ENCODE assay signal across 9 mouse cellular contexts in the genomic region with DNA sequence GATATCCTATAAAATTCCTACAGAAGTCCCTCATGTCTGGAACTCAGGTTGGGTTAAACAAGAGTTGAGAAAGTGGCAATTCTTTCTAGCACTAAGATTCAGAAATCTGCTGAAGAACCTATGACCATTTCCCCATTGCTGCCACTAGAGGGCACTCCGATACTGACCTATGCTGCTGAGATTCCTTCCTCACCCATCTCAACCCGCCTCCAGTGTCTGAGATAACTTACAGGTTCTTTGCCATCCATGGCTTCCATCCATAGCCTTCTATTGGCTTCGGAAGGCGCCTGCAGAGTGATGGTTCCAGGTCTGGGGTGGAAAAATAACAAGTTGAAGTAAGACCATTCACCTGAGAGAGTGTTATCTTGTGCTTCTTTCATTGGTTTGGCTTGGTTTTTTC.
DNase-seq lines count a peak whose midpoint lies in the region; ATAC-seq and TF ChIP-seq lines count a peak whose summit lies in the region.
"Had no signal": no experiment of that assay in that cellular context is flagged by ENCODE, and none has a peak within 500 bp of the region (broad histone marks: within the 10 kb centered on the region; RNA-seq: fewer than 3 reads in every experiment).

No protein-coding gene starts in this region.

- no peak overlapping the region for H3K27ac ChIP-seq in MEL (ENCODE audit: control insufficient read depth, low read depth, low read length)
- H3K27ac ChIP-seq in cortical plate, adult 2 months (ENCODE audit: insufficient read depth, low read length): no peak overlapping the region
- H3K27ac ChIP-seq: limb, embryonic 15.5 days had no signal

- no peak for TF ChIP-seq EP300 in MEL (IDR thresholded peaks at IDR 0.05; ENCODE audit: low read depth in 1 of 2, low read length in 2 of 2)

- no peaks in the 10 kb centered on the region for H3K9me3 ChIP-seq in MEL (replicated peaks; ENCODE audit: insufficient read depth, low read length)
- H3K9me3 ChIP-seq: limb, embryonic 15.5 days had no signal

- peak; percentile 49 for DNase-seq in MEL (ENCODE audit: low read depth, low spot score)
- DNase-seq in adrenal gland, adult 2 months: peak; percentile 40
- peak; percentile 6 for DNase-seq in gastrocnemius, postnatal 25 days
- DNase-seq in layer of hippocampus, adult 9-10 months (ENCODE audit: low spot score): peak; percentile 38
- DNase-seq in lung, postnatal 25 days (ENCODE audit: low spot score): peak; percentile 43
- DNase-seq in right cerebral cortex, postnatal 10 days (ENCODE audit: low spot score in 2 of 2): peak; percentile 64

- peak; percentile 49 to 79 (median 60) for TF ChIP-seq CTCF in MEL (IDR thresholded peaks at IDR 0.05 in 2 of 3, conservative IDR thresholded peaks at IDR 0.05 in 1 of 3; ENCODE audit: control insufficient read depth in 1 of 3, insufficient read depth in 1 of 3, low read depth in 2 of 3, low read length in 3 of 3, poor library complexity in 1 of 3, severe bottlenecking in 1 of 3)
- peak; percentile 80 for TF ChIP-seq CTCF in cortical plate, adult 2 months (IDR thresholded peaks at IDR 0.05; ENCODE audit: extremely low read depth, insufficient read depth, low read length)

- no peak for ATAC-seq in monocyte, adult 5-6 weeks (replicated peaks; ENCODE audit: insufficient number of reproducible peaks, low FRiP score, low TSS enrichment, poor library complexity, severe bottlenecking)

- no peaks in the 10 kb centered on the region for H3K79me2 ChIP-seq in MEL (ENCODE audit: control insufficient read depth, insufficient read depth, low read length, poor library complexity)

- H3K36me3 ChIP-seq in MEL (ENCODE audit: control insufficient read depth in 1 of 2, insufficient read depth in 2 of 2, low read length in 2 of 2): no peaks in the 10 kb centered on the region
- H3K36me3 ChIP-seq: limb, embryonic 15.5 days had no signal

- no peak overlapping the region for H3K9ac ChIP-seq in MEL (ENCODE audit: control insufficient read depth, low read depth, low read length, poor library complexity, severe bottlenecking)
- H3K9ac ChIP-seq: limb, embryonic 15.5 days had no signal

- no peak overlapping the region for H3K4me3 ChIP-seq in MEL (ENCODE audit: control insufficient read depth in 1 of 2, insufficient read depth in 1 of 2, low read depth in 2 of 2, low read length in 2 of 2)
- no peak overlapping the region for H3K4me3 ChIP-seq in cortical plate, adult 2 months (ENCODE audit: insufficient read depth, low read length)
- H3K4me3 ChIP-seq: limb, embryonic 15.5 days had no signal

- H3K4me1 ChIP-seq in MEL (ENCODE audit: control insufficient read depth in 1 of 2, insufficient read depth in 2 of 2, low read length in 2 of 2): no peaks in the 10 kb centered on the region
- H3K4me1 ChIP-seq in cortical plate, adult 2 months (ENCODE audit: control insufficient read depth, insufficient read depth, low read length): no peaks in the 10 kb centered on the region
- H3K4me1 ChIP-seq: limb, embryonic 15.5 days had no signal

- TF ChIP-seq RAD21 in MEL (IDR thresholded peaks at IDR 0.05; ENCODE audit: low read depth, low read length): peak; percentile 84

- no peaks in the 10 kb centered on the region for H3K27me3 ChIP-seq in MEL (ENCODE audit: control insufficient read depth in 1 of 2, insufficient read depth in 2 of 2, low read length in 2 of 2)
- H3K27me3 ChIP-seq: limb, embryonic 15.5 days had no signal

- no peak for TF ChIP-seq POLR2A in MEL (IDR thresholded peaks at IDR 0.05; ENCODE audit: control insufficient read depth in 1 of 2, insufficient read depth in 1 of 2, low read depth in 1 of 2, low read length in 2 of 2, poor library complexity in 1 of 2)
- no peak for TF ChIP-seq POLR2A in cortical plate, adult 2 months (IDR thresholded peaks at IDR 0.05; ENCODE audit: extremely low read depth, insufficient read depth, low read length)

TF ChIP-seq in MEL, 35 proteins besides CTCF, POLR2A, EP300 and RAD21:
- TF ChIP-seq ETS1 (IDR thresholded peaks at IDR 0.05; ENCODE audit: low read depth, low read length) (no peak), TBP (IDR thresholded peaks at IDR 0.05; ENCODE audit: low read depth, low read length) (no peak), ZKSCAN1 (IDR thresholded peaks at IDR 0.05; ENCODE audit: low read depth, low read length) (no peak), HCFC1 (IDR thresholded peaks at IDR 0.05; ENCODE audit: low read depth, low read length) (no peak), USF1 (IDR thresholded peaks at IDR 0.05; ENCODE audit: low read depth, low read length) (no peak), GATA1 (IDR thresholded peaks at IDR 0.05; ENCODE audit: low read depth, low read length) (no peak), JUND (IDR thresholded peaks at IDR 0.05; ENCODE audit: low read depth, low read length) (no peak), SMC3 (IDR thresholded peaks at IDR 0.05; ENCODE audit: low read depth, low read length) (peak; percentile 69), ZC3H11A (IDR thresholded peaks at IDR 0.05; ENCODE audit: low read depth, low read length) (peak; percentile 59), MAFK (IDR thresholded peaks at IDR 0.05; ENCODE audit: borderline replicate concordance, low read depth, low read length) (no peak), USF2 (IDR thresholded peaks at IDR 0.05; ENCODE audit: borderline replicate concordance in 1 of 2, insufficient read depth in 1 of 2, low read depth in 1 of 2, low read length in 2 of 2) (no peak), GABPA (IDR thresholded peaks at IDR 0.05; ENCODE audit: low read depth, low read length) (no peak), CHD1 (IDR thresholded peaks at IDR 0.05; ENCODE audit: low read depth, low read length) (no peak), ZMIZ1 (IDR thresholded peaks at IDR 0.05; ENCODE audit: low read depth, low read length) (no peak)

Comparison
In these comparisons a context has a peak if more than half of its experiments do, and no peak if none do; other contexts are left out.
1. DNase-seq: peak in every context shown above with its lines; median percentile 64 in right cerebral cortex, postnatal 10 days; 49 in MEL; 43 in lung, postnatal 25 days; 40 in adrenal gland, adult 2 months; 38 in layer of hippocampus, adult 9-10 months; 6 in gastrocnemius, postnatal 25 days.